Mouse (Mus musculus) NIH3T3 (cell line): ENCODE measurements around the gene Hemgn.
A peak's percentile ranks its signal among the peaks of the same experiment; 100 is the strongest.

ENCODE experiments used
- DNase-seq: peaks from one replicate; pipeline ENCODE4 v3.0.0-alpha.2; 2012; ENCODE audit warnings: low read depth

Hemgn gene

DNA sequence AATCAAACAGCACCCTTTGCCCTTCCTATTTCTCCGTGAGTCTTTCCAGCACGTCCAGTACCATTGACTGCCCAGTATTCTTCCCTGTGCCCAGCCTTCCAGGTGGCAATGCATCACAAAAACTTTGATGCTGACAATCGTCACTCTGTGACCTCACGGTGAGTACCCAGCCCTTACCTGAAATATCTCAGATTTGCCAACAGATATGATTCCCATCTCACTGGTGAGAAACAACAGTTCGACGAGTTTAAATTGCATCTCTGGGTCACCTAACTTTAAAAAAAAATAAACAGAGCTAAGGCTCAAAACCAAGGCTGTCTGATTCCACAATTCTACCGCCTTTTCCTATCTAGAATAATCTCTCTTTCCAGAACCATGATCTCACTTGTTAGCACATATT is at the start of gene Hemgn:
TSS of gene Hemgn (minus strand) at position 101 of the 400 bp plus-strand sequence.
- no peak for DNase-seq

DNA sequence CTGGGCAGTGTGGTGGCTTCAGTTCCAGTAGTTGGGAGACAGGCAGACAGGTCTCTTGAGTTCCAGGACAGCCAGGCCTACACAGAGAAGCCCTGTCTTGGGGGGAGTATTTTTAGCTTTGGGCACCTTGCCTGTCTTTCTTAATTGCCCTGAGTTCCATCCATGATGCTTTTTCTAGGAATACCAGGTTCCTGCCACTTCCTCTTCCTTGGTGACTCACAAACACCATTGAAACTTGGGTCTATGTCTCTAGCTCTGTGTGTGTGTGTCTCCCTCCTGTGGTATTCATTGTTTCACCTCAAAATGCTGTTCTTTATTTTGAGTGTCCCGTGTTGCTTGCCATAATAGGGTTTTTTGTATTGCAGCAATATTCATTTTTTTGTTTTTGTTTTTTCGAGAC is 45.1 kb upstream of the Hemgn start:
- DNase-seq, result peak; percentile 6

DNA sequence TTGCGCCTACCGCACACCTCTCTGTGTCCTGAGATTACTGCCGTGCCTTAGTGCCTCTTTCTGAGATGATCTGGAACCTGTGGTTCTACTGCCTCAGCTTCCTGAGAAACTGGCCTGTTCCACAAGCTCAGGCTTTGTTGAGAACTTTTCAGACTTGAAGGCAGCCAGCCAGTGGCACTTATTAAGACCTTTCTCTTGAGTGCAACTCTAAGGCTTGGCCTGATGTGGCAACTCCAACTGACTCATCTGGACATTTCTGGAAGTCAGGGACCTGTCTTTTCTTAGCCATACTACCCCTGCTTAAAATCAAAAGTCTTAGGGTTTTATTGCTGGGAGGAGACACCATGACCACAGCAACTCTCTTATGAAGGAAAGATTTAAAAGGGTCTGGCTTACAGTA is 43.9 kb upstream of the Hemgn start:
- peak; percentile 60 for DNase-seq

DNA sequence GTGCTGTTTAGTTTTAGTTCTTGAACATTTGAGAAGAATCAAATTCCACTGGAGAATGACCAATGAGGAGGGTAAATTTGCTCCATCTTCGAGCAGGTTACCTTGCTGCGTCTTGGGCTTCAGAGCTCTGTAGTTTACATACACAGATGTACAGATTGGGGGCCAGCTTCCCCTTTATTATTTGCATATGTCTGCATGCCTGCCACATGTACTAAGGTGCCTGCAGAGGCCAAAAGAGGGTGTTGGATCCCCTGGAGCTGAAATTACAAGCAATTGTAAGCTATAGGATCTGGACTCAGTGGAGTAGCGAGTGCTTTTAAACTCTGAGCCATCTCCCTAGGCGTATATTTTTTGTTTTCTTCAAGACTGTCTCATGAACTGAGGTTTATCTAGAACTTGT is 43.5 kb upstream of the Hemgn start:
- no peak for DNase-seq

DNA sequence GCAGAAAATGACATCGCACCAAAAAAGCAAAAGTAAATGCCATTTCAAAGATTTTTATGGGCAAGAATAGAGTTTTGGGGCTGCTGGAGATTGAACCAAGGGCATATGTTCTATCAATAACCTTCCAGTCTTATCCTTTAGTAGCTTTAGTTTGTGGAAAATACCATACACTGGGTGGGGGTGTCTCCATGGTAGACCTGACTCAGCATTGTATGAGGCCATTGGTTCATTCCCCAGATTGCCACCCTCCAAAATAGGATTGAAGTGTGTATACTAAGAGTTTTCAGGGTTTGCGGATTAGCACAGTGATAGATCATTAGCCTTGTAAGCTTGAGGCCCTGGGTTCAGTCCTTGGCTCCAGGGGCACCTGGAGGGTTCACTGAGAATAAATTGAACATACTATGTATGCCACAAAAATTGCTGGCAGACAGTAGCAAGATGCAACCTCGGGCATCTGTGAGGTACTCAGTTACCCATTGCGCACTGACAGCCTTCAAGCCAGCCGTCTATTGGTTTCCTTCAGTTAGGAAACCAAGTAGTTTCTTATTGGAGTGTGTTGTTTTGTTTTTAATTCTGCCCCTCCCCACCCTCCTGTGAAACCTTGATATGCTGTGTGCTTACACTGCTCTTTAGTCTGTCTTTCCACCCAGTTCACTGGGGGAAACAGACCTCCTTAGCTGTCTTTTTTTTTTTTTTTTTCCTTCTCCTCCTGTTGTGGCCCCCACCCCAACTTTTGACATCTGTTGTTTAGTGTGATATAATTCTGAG is 41.0 kb upstream of the Hemgn start:
- no peak for DNase-seq

DNA sequence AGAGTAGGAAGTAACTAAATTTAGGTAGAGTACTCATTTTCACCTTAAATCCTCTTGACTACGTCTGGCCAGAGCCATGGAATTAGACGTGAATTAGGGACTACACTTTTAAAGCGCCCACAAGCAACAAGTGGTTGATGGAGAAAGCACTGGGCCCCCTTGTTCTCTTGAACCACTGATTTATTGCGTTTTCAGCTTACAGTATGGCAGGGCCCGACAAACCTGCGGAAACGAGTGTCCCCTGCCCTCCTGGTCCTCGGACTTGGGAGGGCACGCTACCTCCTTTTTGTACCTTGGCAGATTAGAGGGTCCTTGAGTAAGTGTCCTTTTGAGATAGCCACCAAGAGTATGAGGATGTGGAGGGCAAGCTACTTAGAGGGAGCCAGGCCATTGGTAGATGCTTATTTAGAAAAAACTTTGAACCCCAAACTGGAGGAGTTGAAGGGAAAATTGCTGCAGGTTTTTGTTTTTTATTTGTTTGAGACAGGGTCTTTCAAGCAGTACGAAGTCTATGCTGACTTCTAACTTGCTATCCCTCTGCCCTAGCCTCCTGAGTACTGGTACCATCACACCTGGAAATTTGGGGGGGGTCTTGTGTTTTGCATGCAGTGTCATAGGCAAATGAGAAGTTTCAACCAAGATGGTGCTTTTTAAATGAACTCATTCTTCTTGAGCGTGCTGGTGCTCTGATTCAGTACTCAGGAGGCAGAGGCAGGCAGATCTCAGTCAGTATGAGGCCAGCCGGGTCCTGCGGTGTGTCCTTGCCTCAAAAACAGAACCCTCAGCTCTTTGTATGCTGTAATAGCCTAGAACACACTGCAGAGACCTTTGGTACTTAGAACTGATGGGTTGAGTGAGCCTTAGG is 39.8 kb upstream of the Hemgn start:
- DNase-seq, result no peak

DNA sequence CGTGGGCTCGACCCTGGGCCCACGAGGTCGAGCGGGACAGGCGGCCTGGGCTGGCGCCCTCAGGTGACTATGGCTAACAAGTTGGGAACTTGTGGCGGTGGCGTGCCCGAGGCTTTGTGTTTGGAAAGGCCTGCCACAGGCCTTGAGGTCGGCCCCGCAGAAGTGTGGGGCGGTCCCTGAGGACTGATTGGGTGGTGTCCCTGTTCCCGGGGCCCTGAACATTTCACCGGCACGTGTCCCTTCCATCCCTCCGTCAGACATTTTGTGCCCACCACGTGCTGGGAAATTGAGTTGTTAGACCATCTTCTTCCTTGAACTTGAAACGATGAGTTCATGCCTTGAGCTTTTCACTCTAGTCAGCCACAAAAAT is 39.2 kb upstream of the Hemgn start:
- DNase-seq, result peak; percentile 73

DNA sequence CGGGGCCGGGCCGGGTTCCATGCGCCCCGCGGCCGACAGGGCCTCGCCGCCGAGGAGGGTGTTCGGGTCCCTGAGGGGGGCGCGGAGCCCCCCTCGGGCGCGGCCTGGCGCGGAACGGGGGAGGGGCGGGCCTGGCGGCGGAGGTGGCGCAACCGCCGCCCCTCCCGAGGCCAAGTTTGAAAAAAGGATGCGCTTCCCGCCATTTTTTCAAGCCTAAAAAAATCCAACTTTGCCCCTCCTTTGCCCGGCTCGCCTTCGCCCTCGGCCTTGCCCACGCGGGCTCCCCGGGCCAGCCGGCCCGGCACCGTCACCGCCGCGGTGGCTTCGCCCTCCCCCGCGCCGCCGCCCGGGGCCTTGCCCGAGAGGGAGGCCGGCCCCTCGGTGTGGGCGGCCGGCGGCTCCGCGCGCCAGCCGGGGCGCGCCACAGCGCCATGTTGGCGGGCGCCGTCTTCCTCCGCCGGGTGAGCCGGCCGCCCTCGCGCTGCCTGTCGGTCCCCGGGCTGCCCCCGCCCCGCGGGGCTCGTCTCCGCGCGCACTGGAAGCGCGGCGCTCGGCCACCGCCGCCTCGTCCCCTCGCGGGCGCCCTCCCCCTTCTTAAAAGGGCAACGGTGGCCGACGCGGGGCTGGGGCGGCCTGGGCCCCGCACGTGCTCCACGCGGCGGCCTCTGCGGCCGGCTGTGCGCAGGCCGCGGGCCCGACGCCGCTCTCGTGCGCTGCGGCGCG is 38.6 kb upstream of the Hemgn start:
- peak; percentile 74 for DNase-seq

DNA sequence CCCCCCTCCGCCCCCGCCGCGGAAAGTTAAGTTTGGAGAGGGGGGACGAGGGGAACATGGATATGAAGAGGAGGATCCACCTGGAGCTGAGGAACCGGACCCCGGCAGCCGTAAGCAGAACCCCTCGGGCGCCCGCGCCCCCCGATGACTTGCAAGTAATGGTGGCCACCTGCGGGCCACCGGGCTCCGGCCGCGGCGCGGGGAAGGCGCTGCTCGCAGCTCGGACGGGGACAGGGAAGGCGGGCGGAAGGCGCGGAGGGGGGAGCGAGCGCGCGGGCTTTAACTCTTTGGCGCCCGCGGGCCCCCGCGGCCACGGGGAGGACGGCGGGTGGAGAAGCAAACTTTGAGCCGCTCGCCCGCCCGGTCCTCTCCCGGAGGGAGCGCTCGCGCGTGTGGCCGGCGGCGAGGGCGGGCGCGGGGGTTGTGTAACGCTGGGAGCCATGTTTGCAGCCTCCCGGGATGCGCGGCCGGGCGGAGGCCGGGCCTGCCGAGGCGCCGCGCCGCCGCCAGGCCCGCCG is 38.0 kb upstream of the Hemgn start:
- DNase-seq, result peak; percentile 70

DNA sequence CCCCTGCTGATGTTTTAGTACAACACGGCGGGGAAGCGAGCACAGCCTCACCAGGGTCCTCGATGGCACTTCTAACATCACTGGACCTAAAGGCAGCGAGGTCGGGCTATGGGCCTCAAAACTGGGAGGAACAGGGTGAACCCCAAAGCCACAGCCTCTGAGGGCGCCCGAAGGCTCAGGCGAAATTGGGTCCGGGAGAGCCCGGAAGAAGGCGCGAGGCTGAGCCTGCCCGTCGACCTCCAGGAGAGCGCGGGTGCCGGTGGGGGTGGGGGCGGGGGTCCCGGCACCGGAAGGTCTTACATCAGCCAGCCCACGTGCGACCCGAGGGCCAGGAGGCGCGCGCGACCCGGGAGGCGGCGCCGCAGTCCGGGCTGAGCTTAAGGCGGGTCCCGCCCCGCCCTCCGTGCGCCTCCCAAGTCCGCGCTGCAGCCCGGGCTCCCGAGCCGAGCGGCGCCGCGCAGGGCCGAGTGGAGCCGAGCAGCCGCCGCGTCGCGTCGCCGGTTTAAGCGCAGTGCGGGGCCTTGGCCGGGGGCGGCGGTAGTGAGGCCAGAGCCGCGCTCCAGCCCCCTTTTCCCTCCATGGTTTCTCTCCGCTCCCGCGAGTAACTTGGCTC is 37.3 kb upstream of the Hemgn start, which contains the start of gene Anp32b:
TSS of gene Anp32b (plus strand) at position 384 of the 613 bp plus-strand sequence.
- peak; percentile 95 for DNase-seq

DNA sequence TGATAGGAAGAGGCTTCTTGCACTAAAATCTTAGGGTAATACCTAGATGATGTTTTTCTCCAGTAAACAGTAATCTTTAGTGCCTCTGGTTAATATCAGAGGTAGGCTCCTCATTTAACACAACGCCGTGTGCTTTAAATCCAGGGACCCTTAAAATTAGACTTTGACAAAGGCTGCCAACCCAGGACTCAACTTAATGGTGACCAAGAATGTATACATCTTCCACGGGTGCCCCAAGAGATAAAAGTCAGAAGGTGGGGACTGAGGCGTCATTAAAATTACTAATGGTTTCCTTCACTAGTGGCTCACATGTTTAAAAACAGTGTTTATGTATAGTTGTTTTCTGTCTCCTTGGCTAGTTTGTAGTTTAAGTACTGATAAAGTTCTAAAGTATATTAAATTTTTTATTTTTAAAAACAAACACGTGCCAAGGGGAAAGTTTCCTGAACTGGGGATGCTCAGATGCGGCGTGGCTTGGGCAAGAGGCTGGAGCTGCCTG is 36.8 kb upstream of the Hemgn start:
- DNase-seq, result no peak

DNA sequence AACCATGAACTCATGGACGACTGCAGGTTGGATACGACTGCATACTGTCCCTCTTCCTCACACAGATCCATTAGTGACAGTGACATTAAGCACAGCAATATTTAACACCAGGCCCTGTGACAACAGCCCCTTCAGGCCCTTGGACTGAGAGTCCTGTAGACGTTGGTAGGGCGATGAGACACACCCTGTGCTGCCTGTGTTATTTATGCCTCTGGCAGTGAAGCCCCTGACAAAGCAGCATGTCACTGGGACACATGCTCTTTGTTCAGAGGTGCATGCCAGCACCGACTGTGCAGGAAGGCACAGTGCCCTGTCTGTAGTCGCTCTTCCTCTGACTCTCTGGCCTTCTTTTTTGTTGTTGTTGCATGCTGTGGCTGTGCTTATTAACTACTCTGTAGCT is 35.6 kb upstream of the Hemgn start:
- no peak for DNase-seq

DNA sequence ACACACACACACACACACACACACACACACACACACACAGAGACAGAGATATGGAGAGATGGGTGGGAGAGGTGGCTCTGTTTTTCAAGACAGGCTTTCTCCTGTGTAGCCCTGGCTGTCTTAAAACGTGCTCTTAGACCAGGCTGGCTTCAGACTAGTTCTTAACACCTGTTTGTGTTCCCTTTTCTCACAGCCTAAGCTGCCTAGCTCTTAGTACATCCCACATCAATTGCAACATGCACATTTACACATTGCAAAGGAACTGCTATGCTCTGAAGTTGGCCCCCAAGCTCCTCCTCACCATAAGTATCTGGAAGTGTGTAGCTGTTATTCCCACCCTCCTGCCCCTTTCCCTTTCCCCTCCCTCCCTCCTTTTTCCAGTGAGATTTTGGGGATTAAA is 34.2 kb upstream of the Hemgn start:
- no peak for DNase-seq

DNA sequence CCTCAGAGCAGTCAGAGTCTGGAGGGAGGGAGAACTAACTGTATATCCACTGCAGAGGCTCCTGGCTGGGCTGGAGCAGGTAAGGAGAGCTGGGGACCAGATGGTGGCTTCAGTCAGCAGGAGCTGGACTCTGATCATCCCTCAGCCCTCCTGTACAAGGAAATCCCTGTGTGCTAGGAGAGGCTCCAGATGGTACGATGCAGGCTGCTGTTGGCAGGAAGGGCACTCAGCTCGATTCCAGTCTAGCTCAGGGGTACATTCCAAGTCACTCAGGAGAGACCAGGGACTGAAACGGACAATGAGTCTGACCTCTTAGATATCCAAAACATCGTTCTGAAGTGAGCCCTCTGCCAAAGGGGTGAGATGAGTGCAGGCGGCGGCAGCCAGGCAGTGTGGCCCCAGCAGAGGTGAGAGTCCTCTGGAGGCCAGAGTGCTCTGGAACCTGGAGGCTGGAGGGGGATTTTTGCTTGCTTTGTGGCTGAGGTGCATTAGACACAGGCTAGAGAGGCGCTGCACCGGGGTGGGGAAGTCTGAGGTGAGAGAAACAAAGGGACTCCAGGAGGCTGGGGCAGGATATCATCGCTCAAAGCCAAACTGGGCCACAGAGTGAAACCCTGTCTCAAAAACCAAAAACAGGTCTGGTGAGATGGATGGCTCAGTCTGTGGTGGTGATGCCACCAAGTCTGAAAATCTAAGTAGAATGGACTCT is 32.1 kb upstream of the Hemgn start:
- no peak for DNase-seq

DNA sequence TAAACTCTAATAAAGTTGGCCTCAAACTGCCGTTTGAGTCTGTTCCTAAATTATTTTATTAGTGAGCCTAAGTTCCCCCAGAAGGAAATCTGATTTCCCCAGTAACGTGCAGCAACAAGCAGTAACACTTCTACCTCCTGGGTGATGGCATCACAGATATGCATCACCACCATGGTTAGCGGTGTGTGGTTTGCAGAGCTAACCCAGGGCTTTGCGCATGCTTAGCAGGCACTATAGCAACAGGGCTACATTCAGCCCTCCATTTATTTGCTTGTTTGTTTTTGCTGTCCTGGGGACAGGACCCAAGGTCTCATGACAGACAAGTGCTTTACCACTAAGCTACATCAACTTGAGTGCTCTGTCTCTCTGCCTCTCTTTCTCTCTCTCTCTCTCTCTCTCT is 29.2 kb upstream of the Hemgn start:
- DNase-seq, result no peak

DNA sequence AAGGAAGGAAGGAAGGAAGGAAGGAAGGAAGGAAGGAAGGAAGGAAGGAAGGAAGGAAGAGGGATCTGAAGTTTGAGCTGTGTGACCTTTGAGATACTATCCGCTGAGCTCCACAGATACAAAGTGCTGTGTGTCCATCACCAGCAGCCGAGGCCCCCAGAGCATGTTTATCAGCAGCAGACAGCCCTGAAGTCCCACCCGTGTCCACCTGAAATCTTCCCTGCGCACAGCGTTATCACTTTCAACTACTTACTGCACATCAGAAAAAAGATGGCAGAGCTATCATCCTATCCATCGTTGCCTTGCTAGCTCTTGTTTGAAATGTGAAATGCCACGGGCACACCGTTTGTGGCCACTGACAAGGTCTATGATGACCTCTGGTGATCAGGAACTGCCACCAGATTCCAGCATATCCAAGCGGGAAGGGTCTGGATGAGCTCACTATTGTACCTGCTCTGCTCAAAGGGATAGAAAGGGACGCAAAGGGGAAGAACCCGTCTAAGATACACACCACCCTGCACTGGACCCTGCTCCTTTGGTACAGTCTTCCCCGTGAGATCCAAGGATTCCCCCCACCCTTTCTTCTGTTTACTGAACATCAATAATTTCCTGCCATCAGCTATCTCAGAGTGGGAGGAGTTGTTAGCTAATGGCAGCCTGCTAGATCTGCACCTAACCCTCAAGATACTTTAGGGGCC is 19.2 kb upstream of the Hemgn start:
- no peak for DNase-seq

DNA sequence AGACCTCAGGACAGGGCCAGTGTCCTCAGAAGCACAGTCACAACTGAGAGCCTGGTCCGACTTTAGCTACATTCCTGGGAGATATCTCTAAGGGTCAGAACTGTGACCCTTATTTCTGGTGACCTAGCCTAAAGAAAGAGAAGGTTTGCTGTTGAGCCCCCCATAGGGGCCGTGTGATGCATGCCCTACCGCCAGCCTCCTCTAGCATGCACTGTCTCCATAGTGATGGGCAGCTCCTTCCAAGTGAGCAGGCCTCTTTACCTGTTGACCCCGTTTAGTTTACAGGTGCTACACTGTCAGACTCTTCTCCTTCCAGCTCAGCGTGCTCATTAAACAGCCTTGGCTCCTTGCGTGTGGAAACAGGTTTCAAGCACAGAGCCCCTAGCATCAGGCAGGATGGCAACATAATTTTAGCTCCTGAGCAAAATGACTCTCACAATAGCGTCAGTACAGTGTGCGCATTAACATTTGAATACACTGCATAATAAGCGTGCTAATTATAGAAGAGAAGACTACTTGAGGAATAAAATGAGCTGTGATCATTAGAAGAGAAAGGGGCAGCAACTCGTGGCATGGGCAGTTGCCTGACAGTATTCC is 15.7 kb upstream of the Hemgn start:
- no peak for DNase-seq

DNA sequence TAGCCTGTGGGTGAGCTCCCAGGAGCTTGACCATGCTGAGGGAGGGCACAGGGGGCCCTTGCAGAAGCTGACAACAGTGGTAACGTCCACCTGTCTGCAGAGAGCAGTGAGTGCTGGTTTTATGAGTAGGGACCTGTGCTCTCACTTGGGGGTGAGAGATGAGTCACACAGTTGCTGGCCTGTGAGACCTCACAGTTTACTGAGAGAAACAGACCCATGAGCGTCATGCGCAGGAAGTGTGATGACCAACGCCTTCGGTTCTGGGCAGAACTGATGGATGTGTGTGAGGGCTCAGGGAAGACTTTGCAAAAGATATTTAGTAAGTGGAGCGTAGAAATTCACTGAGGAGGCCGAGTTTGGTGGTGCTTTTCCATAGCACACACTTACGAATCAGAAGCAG is 9.3 kb upstream of the Hemgn start:
- no peak for DNase-seq

DNA sequence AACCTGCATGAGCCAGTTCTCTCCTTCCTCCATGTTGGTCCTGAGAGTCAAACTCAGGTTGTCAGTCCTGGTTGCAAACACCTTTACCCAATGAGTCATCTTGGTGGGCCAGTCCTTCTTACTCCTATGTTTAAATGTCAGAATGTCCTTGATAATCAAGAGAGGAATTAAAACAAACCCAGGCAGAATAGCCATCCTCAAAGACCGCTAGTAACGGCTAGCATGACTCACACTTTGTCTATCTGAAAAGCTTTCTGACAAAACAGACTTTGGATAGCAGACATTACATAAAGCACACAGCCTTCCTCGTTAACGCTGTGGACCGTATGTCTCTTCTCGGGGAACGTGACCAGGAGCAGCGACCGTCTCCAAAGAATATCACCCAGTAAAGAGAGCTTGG is 5.5 kb upstream of the Hemgn start:
- no peak for DNase-seq

DNA sequence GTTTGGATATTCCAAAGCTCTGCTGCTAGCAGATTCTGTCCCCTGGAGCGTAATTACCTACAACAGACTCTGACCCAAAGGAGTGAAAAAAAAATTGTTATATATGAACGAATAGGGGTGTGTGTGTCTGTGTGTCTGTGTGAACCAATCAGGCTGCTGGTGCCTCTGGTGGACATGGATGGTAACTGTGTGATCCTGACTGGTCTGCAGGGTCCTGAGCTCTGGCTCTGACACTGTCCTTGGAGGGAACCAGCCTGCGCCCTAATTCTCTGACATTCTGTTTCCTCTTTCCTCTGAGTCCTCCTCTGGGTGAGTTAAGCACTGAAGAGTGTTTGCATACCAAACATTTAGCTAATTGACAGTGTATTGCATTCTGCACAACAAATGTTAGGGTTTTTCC is 4.2 kb upstream of the Hemgn start:
- peak; percentile 8 for DNase-seq
